Mouse (Mus musculus): ENCODE results near the gene Mkrn3. TPM values are rescaled to one million over a fixed set of nuclear protein-coding genes. Genes with fewer than 3 reads are reported as not detected.
A peak's percentile ranks its signal among the peaks of the same experiment; 100 is the strongest.

Mkrn3 gene
- polyA plus RNA-seq, 1 experiment from 2014 or later = 9.7 TPM

DNA sequence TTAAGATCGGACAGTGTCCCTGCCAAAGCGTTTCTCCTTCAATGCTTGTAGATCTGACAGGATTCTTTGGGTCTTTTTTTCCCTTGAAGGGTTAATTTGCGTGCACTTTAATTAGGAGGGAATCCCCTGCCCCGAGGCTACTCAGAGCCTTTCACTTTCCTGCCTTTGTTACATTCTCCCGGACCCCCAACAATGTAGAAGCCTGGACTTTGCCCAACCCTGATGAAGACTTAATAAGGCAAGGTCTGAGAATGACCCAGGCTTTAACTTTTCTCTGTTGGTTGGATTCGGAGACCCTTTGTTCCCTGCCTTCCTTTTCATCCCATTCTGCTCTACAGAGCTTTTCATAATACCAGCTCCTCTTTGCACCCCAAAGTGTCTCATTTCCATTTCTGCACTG is 627 bp upstream of the Mkrn3 start:
- Histone ChIP-seq H3K4me3 (peak overlapping the region; percentile 69), H3K4me2 (replicated peaks) (peak overlapping the region; percentile 40), H3K27ac (no peak overlapping the region), H3K4me1 (peaks cover 11% of the 10 kb centered on the region), H3K9me3 (0 out of 2 replicates have a peak, but pooled peaks cover 10% of the 10 kb centered on the region), H3K9ac (no peak overlapping the region), H3K36me3 (no peaks in the 10 kb centered on the region), H3K27me3 (0 out of 2 replicates have a peak, but pooled peaks cover 3% of the 10 kb centered on the region)
- ATAC-seq (ENCODE audit: insufficient number of reproducible peaks, insufficient read depth, low FRiP score, low TSS enrichment) = no peak
- 40% methylated on average over 6 of the region's 6 CpGs for WGBS

DNA sequence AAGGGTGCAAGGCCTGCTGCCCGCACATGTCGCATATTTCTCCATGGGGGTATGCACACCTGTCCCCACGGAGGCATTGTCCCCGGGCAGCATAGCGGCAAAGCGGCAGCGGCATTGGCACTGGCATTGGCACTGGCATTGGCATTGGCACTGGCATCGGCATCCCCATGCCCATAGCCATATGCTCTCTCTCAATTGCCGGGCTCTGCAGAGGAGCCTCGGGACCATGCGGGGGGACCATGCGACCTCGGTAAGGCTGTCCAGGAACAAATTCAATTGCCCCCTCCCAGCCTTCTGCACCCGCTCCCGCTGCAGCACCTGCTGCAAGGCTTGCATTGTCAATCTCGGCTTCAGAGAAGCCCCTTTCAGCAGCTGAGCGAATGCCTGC is 840 bp downstream of the Mkrn3 start:
- Histone ChIP-seq H3K4me3 (peak overlapping the region; percentile 69), H3K27me3 (0 out of 2 replicates have a peak, but pooled peaks cover under 1% of the 10 kb centered on the region), H3K9me3 (0 out of 2 replicates have a peak, but pooled peaks cover 10% of the 10 kb centered on the region), H3K36me3 (no peaks in the 10 kb centered on the region), H3K4me2 (replicated peaks) (peak overlapping the region; percentile 78), H3K4me1 (peaks cover 11% of the 10 kb centered on the region), H3K27ac (no peak overlapping the region), H3K9ac (peak overlapping the region; percentile 77)
- 49% methylated on average over 17 of the region's 17 CpGs for whole genome bisulfite sequencing
- no peak; the same call in 1 of the 2 replicates for ATAC-seq (ENCODE audit: insufficient number of reproducible peaks, insufficient read depth, low FRiP score, low TSS enrichment)

DNA sequence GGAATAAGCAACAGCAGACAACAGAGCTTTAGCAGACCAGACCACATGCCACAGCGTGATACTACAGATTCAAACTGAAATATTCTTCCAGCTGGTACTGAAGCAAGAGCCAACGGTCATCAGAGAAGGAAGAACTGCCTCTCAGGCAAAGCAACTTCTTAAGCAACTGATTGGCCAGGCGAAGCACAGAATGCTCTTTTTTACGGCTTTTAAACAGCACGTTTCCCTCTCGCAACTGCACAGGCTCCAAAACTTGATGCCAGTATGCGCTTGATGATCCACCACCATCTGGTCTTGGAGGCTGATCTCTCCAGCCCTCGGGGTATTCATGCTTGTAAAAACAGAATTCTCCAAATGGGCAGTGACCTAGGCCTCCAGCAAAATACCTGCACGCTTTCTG is 1.6 kb downstream of the Mkrn3 start:
- H3K9ac ChIP-seq = peak overlapping the region; percentile 77
- H3K4me3 ChIP-seq = peak overlapping the region; percentile 69
- H3K27me3 ChIP-seq = no peaks in the 10 kb centered on the region
- no peaks in the 10 kb centered on the region for H3K36me3 ChIP-seq
- no peak for ATAC-seq (ENCODE audit: insufficient number of reproducible peaks, insufficient read depth, low FRiP score, low TSS enrichment)
- peak overlapping the region; percentile 78 for H3K4me2 ChIP-seq (replicated peaks)
- WGBS = 71% methylated on average over 9 of the region's 9 CpGs
- H3K4me1 ChIP-seq = peaks cover 11% of the 10 kb centered on the region
- H3K27ac ChIP-seq = no peak overlapping the region
- 0 out of 2 replicates have a peak, but pooled peaks cover 10% of the 10 kb centered on the region for H3K9me3 ChIP-seq

DNA sequence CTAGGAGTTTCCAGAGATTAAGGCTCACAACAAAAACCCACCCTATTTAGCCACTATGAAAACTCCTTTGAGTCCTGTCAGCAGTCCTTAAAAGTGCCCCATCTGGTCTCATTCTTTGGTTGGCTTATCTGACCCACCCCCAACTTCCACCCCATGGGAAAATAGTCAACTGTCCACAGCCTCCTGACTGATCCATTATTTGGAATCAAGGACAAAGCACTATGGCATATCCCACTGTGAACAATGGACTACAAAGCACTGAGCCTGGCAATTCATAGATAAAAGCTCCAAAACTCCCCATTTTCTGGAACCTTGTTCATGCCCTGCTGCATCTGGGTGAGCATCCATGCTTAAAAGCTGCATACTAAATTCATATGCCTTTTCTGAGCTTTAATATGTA is 3.8 kb downstream of the Mkrn3 start:
- H3K4me1 ChIP-seq = peaks cover 11% of the 10 kb centered on the region
- H3K36me3 ChIP-seq = no peaks in the 10 kb centered on the region
- 0 out of 2 replicates have a peak, but pooled peaks cover 7% of the 10 kb centered on the region for H3K9me3 ChIP-seq
- no peaks in the 10 kb centered on the region for H3K27me3 ChIP-seq
- no peak overlapping the region for H3K4me2 ChIP-seq (replicated peaks)
- ATAC-seq (ENCODE audit: insufficient number of reproducible peaks, insufficient read depth, low FRiP score, low TSS enrichment) = no peak
- no peak overlapping the region for H3K9ac ChIP-seq
- H3K27ac ChIP-seq = no peak overlapping the region
- no peak overlapping the region for H3K4me3 ChIP-seq

DNA sequence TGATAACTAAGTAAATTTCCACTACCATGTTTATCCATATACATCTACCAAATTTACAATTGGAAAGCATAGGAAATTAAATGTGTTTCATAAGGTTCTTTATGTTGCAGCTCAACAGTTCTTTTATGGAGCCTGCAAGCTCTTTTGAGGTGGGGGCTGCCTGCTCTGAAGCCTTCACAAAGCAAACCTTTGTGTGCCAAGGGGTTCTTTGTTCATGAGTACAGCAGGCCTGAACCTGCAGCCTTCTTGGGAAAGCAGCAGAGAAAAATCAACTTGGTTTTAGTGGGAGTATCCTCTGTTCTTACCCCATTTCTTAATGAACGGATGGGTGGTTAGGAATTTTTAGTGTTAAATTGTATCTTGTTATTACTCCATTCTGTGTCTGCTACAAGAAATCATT is 4.7 kb downstream of the Mkrn3 start:
- no peaks in the 10 kb centered on the region for H3K36me3 ChIP-seq
- no peaks in the 10 kb centered on the region for H3K27me3 ChIP-seq
- no peak overlapping the region for H3K4me3 ChIP-seq
- no peak overlapping the region for H3K27ac ChIP-seq
- H3K9ac ChIP-seq = no peak overlapping the region
- 0 out of 2 replicates have a peak, but pooled peaks cover 7% of the 10 kb centered on the region for H3K9me3 ChIP-seq
- ATAC-seq (ENCODE audit: insufficient number of reproducible peaks, insufficient read depth, low FRiP score, low TSS enrichment) = no peak
- WGBS = 66% methylated on average over 1 of the region's 1 CpGs
- H3K4me2 ChIP-seq (replicated peaks) = no peak overlapping the region
- peaks cover 11% of the 10 kb centered on the region for H3K4me1 ChIP-seq

DNA sequence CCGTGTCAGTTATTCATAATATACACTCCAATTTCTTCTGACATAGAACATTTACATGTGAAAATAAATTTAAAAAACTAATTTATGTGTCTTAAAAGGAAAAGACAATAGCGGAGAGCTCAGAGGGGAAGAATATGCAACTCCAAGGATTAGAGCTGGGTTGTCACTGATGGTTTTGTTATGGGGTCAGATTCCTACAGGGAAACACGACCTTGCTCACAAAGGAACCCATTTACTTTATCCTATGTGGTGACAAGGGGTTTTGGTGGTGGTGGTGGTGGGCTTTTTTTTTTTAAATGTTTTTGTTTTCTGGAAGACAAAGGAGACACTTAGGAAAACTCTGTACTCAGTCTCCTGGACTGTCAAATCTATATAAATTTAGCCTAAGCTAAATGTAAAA is 12.1 kb downstream of the Mkrn3 start:
- Histone ChIP-seq H3K4me2 (replicated peaks) (no peak overlapping the region), H3K27me3 (no peaks in the 10 kb centered on the region), H3K4me1 (no peaks in the 10 kb centered on the region), H3K36me3 (no peaks in the 10 kb centered on the region), H3K9me3 (peaks cover 2% of the 10 kb centered on the region; the same call in 1 of the 2 replicates), H3K9ac (no peak overlapping the region), H3K4me3 (no peak overlapping the region), H3K27ac (no peak overlapping the region)
- no peak for ATAC-seq (ENCODE audit: insufficient number of reproducible peaks, insufficient read depth, low FRiP score, low TSS enrichment)
- WGBS = 40% methylated on average over 3 of the region's 3 CpGs

DNA sequence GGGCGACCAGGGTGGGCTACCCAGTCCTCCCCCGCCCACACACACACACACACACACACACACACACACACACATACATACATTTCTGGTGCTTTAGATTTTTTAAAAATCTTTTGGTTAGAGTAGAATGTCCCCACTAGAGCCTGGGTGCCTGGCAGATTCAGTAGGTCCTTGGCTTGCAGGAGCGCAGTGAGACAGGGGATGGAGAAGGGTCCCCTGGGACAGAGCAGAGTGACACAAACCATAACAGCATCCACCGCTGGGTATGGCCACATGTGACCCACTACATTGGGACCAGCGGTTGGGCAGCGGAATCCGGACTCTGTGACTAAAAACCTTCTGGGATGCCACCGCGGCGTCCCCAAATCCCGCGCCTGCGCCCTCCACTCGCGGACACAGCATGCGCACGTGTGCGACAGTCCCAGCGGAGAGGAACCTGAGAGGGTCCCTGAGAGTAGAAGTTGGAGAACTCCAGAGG is 13.3 kb downstream of the Mkrn3 start:
- ATAC-seq (ENCODE audit: insufficient number of reproducible peaks, insufficient read depth, low FRiP score, low TSS enrichment) = no peak
- Histone ChIP-seq H3K4me2 (replicated peaks) (peak overlapping the region; percentile 37), H3K27ac (no peak overlapping the region), H3K9me3 (peaks cover 2% of the 10 kb centered on the region; the same call in 1 of the 2 replicates), H3K4me1 (no peaks in the 10 kb centered on the region), H3K36me3 (no peaks in the 10 kb centered on the region), H3K27me3 (no peaks in the 10 kb centered on the region), H3K9ac (no peak overlapping the region), H3K4me3 (peak overlapping the region; percentile 16)
- WGBS = 50% methylated on average over 19 of the region's 19 CpGs

DNA sequence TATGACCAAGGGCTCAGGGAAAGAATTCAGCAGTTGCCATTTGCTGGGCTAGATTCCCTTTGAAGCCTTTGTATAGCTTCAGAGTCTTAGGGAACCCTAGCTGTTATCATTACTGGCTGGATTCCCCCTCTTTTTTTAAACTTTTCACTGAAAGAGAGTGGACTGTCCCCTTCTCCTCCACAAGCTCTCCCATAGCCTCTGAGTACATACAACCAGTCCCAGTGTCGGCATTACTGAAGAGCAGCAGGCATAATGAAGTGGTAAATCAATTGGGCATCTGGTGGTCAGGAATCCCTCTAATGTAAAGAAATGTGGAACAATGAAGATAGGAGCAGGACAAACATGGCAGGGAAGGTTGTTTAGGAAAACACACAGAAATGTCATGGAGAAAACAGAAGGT is 27.7 kb downstream of the Mkrn3 start:
- ATAC-seq (ENCODE audit: insufficient number of reproducible peaks, insufficient read depth, low FRiP score, low TSS enrichment) = no peak

DNA sequence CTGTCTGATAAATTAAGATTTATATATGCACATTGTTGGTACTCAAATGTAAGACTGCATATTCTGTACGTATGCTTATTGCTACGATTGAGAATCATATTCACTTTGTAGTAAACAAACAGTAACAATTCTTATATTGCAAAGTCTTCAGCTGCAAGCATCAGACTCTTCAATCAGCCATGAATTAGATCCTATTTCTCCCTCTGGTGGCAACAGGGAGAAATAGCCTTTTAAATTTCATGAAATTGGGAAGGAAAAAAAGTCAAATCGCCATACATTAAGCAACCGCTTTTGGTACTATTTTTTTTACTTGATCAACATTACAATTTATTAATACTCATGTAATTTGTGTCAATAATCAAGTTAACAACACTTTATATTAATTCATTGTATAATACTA is 31.6 kb downstream of the Mkrn3 start:
- ATAC-seq (ENCODE audit: insufficient number of reproducible peaks, insufficient read depth, low FRiP score, low TSS enrichment) = no peak
- WGBS = 37% methylated on average over 4 of the region's 4 CpGs
- no peaks in the 10 kb centered on the region for H3K9me3 ChIP-seq
- no peak overlapping the region for H3K27ac ChIP-seq
- H3K4me2 ChIP-seq (replicated peaks) = no peak overlapping the region
- H3K4me1 ChIP-seq = no peaks in the 10 kb centered on the region
- H3K4me3 ChIP-seq = no peak overlapping the region
- no peak overlapping the region for H3K9ac ChIP-seq
- no peaks in the 10 kb centered on the region for H3K36me3 ChIP-seq
- H3K27me3 ChIP-seq = no peaks in the 10 kb centered on the region

More for the DNA sequence above, 27.7 kb downstream of the Mkrn3 start:
- 56% methylated on average over 1 of the region's 1 CpGs for WGBS
- Histone ChIP-seq H3K9ac (no peak overlapping the region), H3K9me3 (no peaks in the 10 kb centered on the region), H3K36me3 (no peaks in the 10 kb centered on the region), H3K4me1 (no peaks in the 10 kb centered on the region), H3K4me3 (no peak overlapping the region), H3K27ac (no peak overlapping the region), H3K27me3 (no peaks in the 10 kb centered on the region), H3K4me2 (replicated peaks) (no peak overlapping the region)

DNA sequence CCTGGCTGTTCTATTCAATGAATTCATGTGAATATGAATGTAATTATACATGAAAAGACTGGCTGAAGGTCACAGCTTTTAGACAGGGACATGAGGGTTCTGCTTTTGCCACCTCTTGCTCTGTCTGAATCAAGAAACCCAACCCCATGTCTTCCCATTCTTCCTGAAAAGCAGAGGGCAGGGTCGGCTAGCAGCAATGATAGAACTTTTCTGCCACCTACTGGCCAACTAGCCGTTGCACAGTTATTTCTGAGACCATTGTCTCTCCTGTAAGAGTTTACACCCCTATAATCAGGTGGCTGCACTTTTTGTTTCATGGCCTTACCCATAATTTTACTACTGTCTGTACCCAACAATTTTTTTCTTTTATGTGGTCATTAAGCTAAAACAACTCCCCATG is 37.5 kb downstream of the Mkrn3 start:
- H3K36me3 ChIP-seq = no peaks in the 10 kb centered on the region
- no peaks in the 10 kb centered on the region for H3K4me1 ChIP-seq
- H3K4me2 ChIP-seq (replicated peaks) = no peak overlapping the region
- peaks cover 16% of the 10 kb centered on the region; the same call in 1 of the 2 replicates for H3K9me3 ChIP-seq
- ATAC-seq (ENCODE audit: insufficient number of reproducible peaks, insufficient read depth, low FRiP score, low TSS enrichment) = no peak
- no peak overlapping the region for H3K27ac ChIP-seq
- no peaks in the 10 kb centered on the region for H3K27me3 ChIP-seq
- H3K9ac ChIP-seq = no peak overlapping the region
- WGBS = 9% methylated on average over 2 of the region's 2 CpGs
- no peak overlapping the region for H3K4me3 ChIP-seq

DNA sequence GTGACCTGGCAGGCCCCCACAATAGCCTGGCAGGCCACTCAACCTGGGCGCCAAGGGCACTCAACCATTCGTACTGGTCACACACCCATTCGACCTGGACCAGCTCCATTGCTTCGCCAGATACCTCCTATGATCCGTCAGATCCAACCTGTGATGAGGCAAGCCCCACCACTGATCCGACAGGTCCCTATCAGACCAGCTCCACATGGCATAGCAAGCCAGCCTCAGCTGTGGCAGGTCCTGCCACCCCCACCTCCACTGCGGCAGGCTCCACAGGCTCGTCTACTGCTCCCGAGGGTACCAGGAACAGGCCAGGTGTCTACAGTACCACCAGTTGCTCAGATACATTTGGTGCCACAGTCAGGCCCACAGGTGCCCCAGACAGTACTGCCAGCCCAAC is 41.4 kb downstream of the Mkrn3 start:
- Histone ChIP-seq H3K27me3 (no peaks in the 10 kb centered on the region), H3K4me3 (peak overlapping the region; percentile 51; the same call in 1 of the 2 replicates), H3K9me3 (peaks cover 20% of the 10 kb centered on the region; the same call in 1 of the 2 replicates), H3K4me2 (replicated peaks) (peak overlapping the region; percentile 59; the same call in 1 of the 2 replicates), H3K36me3 (no peaks in the 10 kb centered on the region), H3K9ac (no peak overlapping the region), H3K27ac (no peak overlapping the region), H3K4me1 (no peaks in the 10 kb centered on the region)
- no peak for ATAC-seq (ENCODE audit: insufficient number of reproducible peaks, insufficient read depth, low FRiP score, low TSS enrichment)
- 86% methylated on average over 9 of the region's 9 CpGs for WGBS

DNA sequence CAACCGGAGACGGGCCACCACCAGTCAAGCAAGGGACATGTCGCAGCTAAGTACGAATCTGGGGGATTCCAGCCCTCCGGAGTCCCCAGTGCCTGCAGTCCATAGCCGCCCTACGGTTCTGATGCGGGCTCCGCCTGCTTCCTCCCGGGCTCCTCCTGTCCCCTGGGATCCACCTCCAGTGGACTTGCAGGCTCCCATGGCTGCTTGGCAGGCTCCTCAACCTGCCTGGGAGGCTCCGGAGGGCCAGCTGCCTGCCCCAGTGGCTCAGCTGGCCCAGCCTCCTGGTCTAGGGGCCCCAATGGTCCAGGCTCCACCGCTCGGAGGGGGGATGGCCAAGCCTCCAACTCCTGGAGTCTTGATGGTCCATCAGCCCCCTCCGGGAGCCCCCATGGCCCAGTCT is 42.6 kb downstream of the Mkrn3 start:
- peak overlapping the region; percentile 59 for H3K4me2 ChIP-seq (replicated peaks)
- no peaks in the 10 kb centered on the region for H3K36me3 ChIP-seq
- 29% methylated on average over 14 of the region's 14 CpGs for WGBS
- H3K4me3 ChIP-seq = peak overlapping the region; percentile 51
- peak overlapping the region; percentile 64 for H3K9ac ChIP-seq
- no peak overlapping the region for H3K27ac ChIP-seq
- H3K9me3 ChIP-seq = peaks cover 20% of the 10 kb centered on the region; the same call in 1 of the 2 replicates
- peak; percentile 63 for ATAC-seq (ENCODE audit: insufficient number of reproducible peaks, insufficient read depth, low FRiP score, low TSS enrichment)
- H3K4me1 ChIP-seq = no peaks in the 10 kb centered on the region
- H3K27me3 ChIP-seq = no peaks in the 10 kb centered on the region

All from embryonic facial prominence, embryonic 12.5 days (tissue).